Mouse (Mus musculus): Measurements from ENCODE around the gene Fgr. TPM values are rescaled to one million over a fixed set of nuclear protein-coding genes. Genes with fewer than 3 reads are reported as not detected.
"Not testable (repeated sequence)": the region's sequence is repeated elsewhere in the genome, so short reads cannot be mapped to it uniquely, and the experiment has no call there.

Gene Fgr
- polyA plus RNA-seq (2016; fragmentation: Nextera tagmentation; extraction: Ambion mirVana), result 0.19 and 0.23 TPM in 2 replicates

GRCm38 (mm10) chr4:132973814-132974398 lies at the start of gene Fgr:
Gene Fgr, plus strand, starts transcription at chr4:132974095.
- Histone ChIP-seq H3K27ac (ENCODE audit: poor library complexity, severe bottlenecking) (no peak within 1 kb of the TSS), H3K4me1 (replicated peaks) (peaks cover 32% of the 10 kb centered on the region), H3K4me2 (peak within 1 kb of the TSS; percentile 52), H3K36me3 (no peaks in the 10 kb centered on the region), H3K9me3 (replicated peaks) (no peaks in the 10 kb centered on the region), H3K9ac (no peak within 1 kb of the TSS), H3K27me3 (replicated peaks) (peaks cover 47% of the 10 kb centered on the region), H3K4me3 (peak within 1 kb of the TSS; percentile 14)
- 10% methylated on average over 21 of the region's 21 CpGs for WGBS
- ATAC-seq (ENCODE audit: insufficient number of reproducible peaks, low FRiP score), result no peak

- 74% methylated on average over 2 of the region's 2 CpGs for WGBS
- not testable (repeated sequence) for H3K4me1 ChIP-seq (replicated peaks); H3K4me3 ChIP-seq; H3K27me3 ChIP-seq (replicated peaks); H3K9me3 ChIP-seq (replicated peaks); ATAC-seq (ENCODE audit: insufficient number of reproducible peaks, low FRiP score); H3K27ac ChIP-seq (ENCODE audit: poor library complexity, severe bottlenecking); H3K4me2 ChIP-seq; H3K9ac ChIP-seq; H3K36me3 ChIP-seq
These were observed 47.4 kb upstream of the Fgr start for GRCm38 (mm10) chr4:132926520-132926919.

GRCm38 (mm10) chr4:132930784-132931183 lies 43.1 kb upstream of the Fgr start:
- H3K9me3 ChIP-seq (replicated peaks), result no peaks in the 10 kb centered on the region
- no peaks in the 10 kb centered on the region for H3K36me3 ChIP-seq
- H3K27me3 ChIP-seq (replicated peaks), result no peaks in the 10 kb centered on the region
- ATAC-seq (ENCODE audit: insufficient number of reproducible peaks, low FRiP score), result no peak
- no peak overlapping the region for H3K9ac ChIP-seq
- H3K27ac ChIP-seq (ENCODE audit: poor library complexity, severe bottlenecking), result no peak overlapping the region
- no peak overlapping the region for H3K4me3 ChIP-seq
- H3K4me2 ChIP-seq, result no peak overlapping the region
- H3K4me1 ChIP-seq (replicated peaks), result 0 out of 2 replicates have a peak, but pooled peaks cover 4% of the 10 kb centered on the region
- 11% methylated on average over 8 of the region's 8 CpGs for WGBS

GRCm38 (mm10) chr4:132932752-132933404 lies 41.0 kb upstream of the Fgr start:
- Histone ChIP-seq H3K4me1 (replicated peaks) (0 out of 2 replicates have a peak, but pooled peaks cover 4% of the 10 kb centered on the region), H3K4me3 (no peak overlapping the region), H3K27me3 (replicated peaks) (no peaks in the 10 kb centered on the region), H3K9ac (no peak overlapping the region), H3K36me3 (no peaks in the 10 kb centered on the region), H3K4me2 (no peak overlapping the region), H3K9me3 (replicated peaks) (no peaks in the 10 kb centered on the region), H3K27ac (ENCODE audit: poor library complexity, severe bottlenecking) (no peak overlapping the region)
- no peak for ATAC-seq (ENCODE audit: insufficient number of reproducible peaks, low FRiP score)
- 74% methylated on average over 4 of the region's 4 CpGs for WGBS

GRCm38 (mm10) chr4:132934639-132935038 lies 39.3 kb upstream of the Fgr start:
- no peaks in the 10 kb centered on the region for H3K9me3 ChIP-seq (replicated peaks)
- H3K4me1 ChIP-seq (replicated peaks), result peaks cover 8% of the 10 kb centered on the region; the same call in 1 of the 2 replicates
- H3K9ac ChIP-seq, result no peak overlapping the region
- no peak overlapping the region for H3K4me3 ChIP-seq
- WGBS, result 35% methylated on average over 7 of the region's 7 CpGs
- no peaks in the 10 kb centered on the region for H3K27me3 ChIP-seq (replicated peaks)
- ATAC-seq (ENCODE audit: insufficient number of reproducible peaks, low FRiP score), result no peak
- no peak overlapping the region for H3K27ac ChIP-seq (ENCODE audit: poor library complexity, severe bottlenecking)
- H3K4me2 ChIP-seq, result no peak overlapping the region
- no peaks in the 10 kb centered on the region for H3K36me3 ChIP-seq

GRCm38 (mm10) chr4:132938181-132938941 lies 35.5 kb upstream of the Fgr start:
- peaks cover 11% of the 10 kb centered on the region; the same call in 1 of the 2 replicates for H3K4me1 ChIP-seq (replicated peaks)
- H3K27ac ChIP-seq (ENCODE audit: poor library complexity, severe bottlenecking), result peak overlapping the region; percentile 62; the same call in 1 of the 2 replicates
- H3K36me3 ChIP-seq, result no peaks in the 10 kb centered on the region
- H3K4me3 ChIP-seq, result no peak overlapping the region
- no peaks in the 10 kb centered on the region for H3K27me3 ChIP-seq (replicated peaks)
- H3K4me2 ChIP-seq, result peak overlapping the region; percentile 24
- no peak; the same call in 1 of the 2 replicates for ATAC-seq (ENCODE audit: insufficient number of reproducible peaks, low FRiP score)
- H3K9me3 ChIP-seq (replicated peaks), result no peaks in the 10 kb centered on the region
- WGBS, result 50% methylated on average over 12 of the region's 12 CpGs
- H3K9ac ChIP-seq, result no peak overlapping the region

- Histone ChIP-seq H3K9me3 (replicated peaks) (no peaks in the 10 kb centered on the region), H3K9ac (no peak overlapping the region), H3K36me3 (no peaks in the 10 kb centered on the region), H3K27ac (ENCODE audit: poor library complexity, severe bottlenecking) (no peak overlapping the region), H3K4me1 (replicated peaks) (peaks cover 18% of the 10 kb centered on the region; the same call in 1 of the 2 replicates), H3K4me3 (no peak overlapping the region), H3K4me2 (peak overlapping the region; percentile 34; the same call in 1 of the 2 replicates), H3K27me3 (replicated peaks) (no peaks in the 10 kb centered on the region)
- WGBS, result 27% methylated on average over 22 of the region's 22 CpGs
- no peak for ATAC-seq (ENCODE audit: insufficient number of reproducible peaks, low FRiP score)
These were observed 34.3 kb upstream of the Fgr start for GRCm38 (mm10) chr4:132939421-132940127.

- H3K4me1 ChIP-seq (replicated peaks), result peaks cover 30% of the 10 kb centered on the region
- H3K9ac ChIP-seq, result no peak overlapping the region
- no peaks in the 10 kb centered on the region for H3K27me3 ChIP-seq (replicated peaks)
- no peaks in the 10 kb centered on the region for H3K9me3 ChIP-seq (replicated peaks)
- no peak overlapping the region for H3K4me2 ChIP-seq
- H3K4me3 ChIP-seq, result no peak overlapping the region
- ATAC-seq (ENCODE audit: insufficient number of reproducible peaks, low FRiP score), result no peak
- WGBS, result 51% methylated on average over 23 of the region's 23 CpGs
- H3K36me3 ChIP-seq, result no peaks in the 10 kb centered on the region
- H3K27ac ChIP-seq (ENCODE audit: poor library complexity, severe bottlenecking), result no peak overlapping the region
These were observed 32.7 kb upstream of the Fgr start for GRCm38 (mm10) chr4:132941012-132941729.

- H3K9ac ChIP-seq, result no peak overlapping the region
- H3K4me2 ChIP-seq, result no peak overlapping the region
- H3K27ac ChIP-seq (ENCODE audit: poor library complexity, severe bottlenecking), result no peak overlapping the region
- H3K27me3 ChIP-seq (replicated peaks), result no peaks in the 10 kb centered on the region
- H3K36me3 ChIP-seq, result no peaks in the 10 kb centered on the region
- H3K4me3 ChIP-seq, result no peak overlapping the region
- peaks cover 46% of the 10 kb centered on the region for H3K4me1 ChIP-seq (replicated peaks)
- 72% methylated on average over 8 of the region's 8 CpGs for WGBS
- H3K9me3 ChIP-seq (replicated peaks), result no peaks in the 10 kb centered on the region
- no peak for ATAC-seq (ENCODE audit: insufficient number of reproducible peaks, low FRiP score)
These were observed 30.8 kb upstream of the Fgr start for GRCm38 (mm10) chr4:132943088-132943487.

- WGBS, result 48% methylated on average over 12 of the region's 12 CpGs
- no peak overlapping the region for H3K4me2 ChIP-seq
- H3K36me3 ChIP-seq, result no peaks in the 10 kb centered on the region
- peaks cover 42% of the 10 kb centered on the region for H3K4me1 ChIP-seq (replicated peaks)
- no peaks in the 10 kb centered on the region for H3K27me3 ChIP-seq (replicated peaks)
- no peak overlapping the region for H3K27ac ChIP-seq (ENCODE audit: poor library complexity, severe bottlenecking)
- H3K9ac ChIP-seq, result no peak overlapping the region
- ATAC-seq (ENCODE audit: insufficient number of reproducible peaks, low FRiP score), result no peak
- H3K4me3 ChIP-seq, result no peak overlapping the region
- no peaks in the 10 kb centered on the region for H3K9me3 ChIP-seq (replicated peaks)
These were observed 29.8 kb upstream of the Fgr start for GRCm38 (mm10) chr4:132944106-132944505.

Data from heart, embryonic 12.5 days (tissue).